Mouse (Mus musculus): ENCODE results near the gene Gad2. TPM values are rescaled to one million over a fixed set of nuclear protein-coding genes. Genes with fewer than 3 reads are reported as not detected.
A peak's percentile ranks its signal among the peaks of the same experiment; 100 is the strongest.

Gene Gad2
- polyA plus RNA-seq, 1 experiment, result 37.9 TPM

DNA sequence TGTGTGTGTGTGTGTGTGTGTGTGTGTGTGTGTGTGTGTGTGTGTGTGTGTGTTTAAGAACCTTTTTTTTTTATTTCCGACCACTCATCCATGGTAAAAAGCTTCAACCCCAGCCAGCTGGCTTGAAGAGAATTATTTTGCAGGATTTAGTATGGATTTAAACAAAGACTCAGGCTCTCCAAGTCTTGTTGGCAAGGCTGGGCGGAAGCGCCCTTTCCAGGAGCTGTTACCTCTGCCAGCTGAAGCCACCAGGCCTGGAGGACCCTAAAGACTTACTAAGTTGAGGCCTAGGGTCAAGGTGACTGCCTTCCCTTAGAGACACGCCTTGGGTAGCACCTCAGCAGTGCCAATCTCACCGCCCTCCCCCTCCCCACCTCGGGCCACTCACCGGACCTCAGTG lies 1.5 kb upstream of the Gad2 start:
- H3K4me3 ChIP-seq (ENCODE audit: insufficient read depth, low read length), result no peak overlapping the region
- TF ChIP-seq POLR2A (IDR thresholded peaks at IDR 0.05; ENCODE audit: extremely low read depth, insufficient read depth, low read length), result no peak
- TF ChIP-seq CTCF (IDR thresholded peaks at IDR 0.05; ENCODE audit: extremely low read depth, insufficient read depth, low read length), result no peak
- H3K4me1 ChIP-seq (ENCODE audit: control insufficient read depth, insufficient read depth, low read length), result no peaks in the 10 kb centered on the region; the same call in 1 of the 2 replicates
- H3K27ac ChIP-seq (ENCODE audit: insufficient read depth, low read length), result no peak overlapping the region

DNA sequence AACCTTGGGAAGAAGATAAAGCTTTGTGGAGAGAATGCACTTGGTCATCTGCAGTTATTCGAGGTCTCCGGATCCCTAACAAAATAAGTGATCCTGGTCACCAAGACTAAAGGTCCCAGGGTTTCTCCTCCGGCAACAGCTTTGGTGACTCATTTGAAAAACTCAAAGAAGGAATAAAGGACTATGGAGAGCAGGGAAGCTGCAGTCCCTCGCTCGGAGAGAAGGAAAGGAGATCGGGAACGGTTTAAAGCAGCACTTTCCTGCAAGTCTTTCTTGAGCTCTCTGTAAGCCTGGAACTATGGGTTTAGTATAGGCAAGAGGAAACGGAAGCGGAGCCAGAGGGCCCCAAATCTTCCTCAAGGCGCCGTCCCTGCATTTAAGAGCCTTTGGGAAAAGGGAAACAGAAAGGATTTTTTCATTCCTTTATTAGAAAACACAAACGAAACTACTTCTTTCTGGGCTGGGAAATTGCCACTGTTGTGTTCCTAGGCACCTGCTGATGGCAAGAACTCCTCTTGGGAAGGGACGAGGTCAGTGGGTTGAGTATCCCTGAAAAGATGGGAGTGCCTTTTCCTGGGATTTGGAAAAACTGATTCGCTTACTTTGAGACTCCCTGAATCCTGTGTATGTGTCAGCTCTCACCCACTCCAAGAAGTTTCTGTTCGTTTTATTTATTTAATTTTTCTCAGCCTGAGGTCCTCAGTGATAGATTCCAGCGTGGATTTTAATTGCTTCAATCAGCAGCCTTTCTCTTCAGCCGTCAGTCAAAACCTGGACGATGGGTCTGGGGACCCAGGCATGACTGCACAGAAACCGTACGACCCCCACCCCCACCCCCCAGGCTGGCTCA lies 802 bp upstream of the Gad2 start:
- peak overlapping the region; percentile 60; the same call in 1 of the 2 replicates for H3K27ac ChIP-seq (ENCODE audit: insufficient read depth, low read length)
- no peaks in the 10 kb centered on the region; the same call in 1 of the 2 replicates for H3K4me1 ChIP-seq (ENCODE audit: control insufficient read depth, insufficient read depth, low read length)
- no peak for TF ChIP-seq CTCF (IDR thresholded peaks at IDR 0.05; ENCODE audit: extremely low read depth, insufficient read depth, low read length)
- peak overlapping the region; percentile 40 for H3K4me3 ChIP-seq (ENCODE audit: insufficient read depth, low read length)

DNA sequence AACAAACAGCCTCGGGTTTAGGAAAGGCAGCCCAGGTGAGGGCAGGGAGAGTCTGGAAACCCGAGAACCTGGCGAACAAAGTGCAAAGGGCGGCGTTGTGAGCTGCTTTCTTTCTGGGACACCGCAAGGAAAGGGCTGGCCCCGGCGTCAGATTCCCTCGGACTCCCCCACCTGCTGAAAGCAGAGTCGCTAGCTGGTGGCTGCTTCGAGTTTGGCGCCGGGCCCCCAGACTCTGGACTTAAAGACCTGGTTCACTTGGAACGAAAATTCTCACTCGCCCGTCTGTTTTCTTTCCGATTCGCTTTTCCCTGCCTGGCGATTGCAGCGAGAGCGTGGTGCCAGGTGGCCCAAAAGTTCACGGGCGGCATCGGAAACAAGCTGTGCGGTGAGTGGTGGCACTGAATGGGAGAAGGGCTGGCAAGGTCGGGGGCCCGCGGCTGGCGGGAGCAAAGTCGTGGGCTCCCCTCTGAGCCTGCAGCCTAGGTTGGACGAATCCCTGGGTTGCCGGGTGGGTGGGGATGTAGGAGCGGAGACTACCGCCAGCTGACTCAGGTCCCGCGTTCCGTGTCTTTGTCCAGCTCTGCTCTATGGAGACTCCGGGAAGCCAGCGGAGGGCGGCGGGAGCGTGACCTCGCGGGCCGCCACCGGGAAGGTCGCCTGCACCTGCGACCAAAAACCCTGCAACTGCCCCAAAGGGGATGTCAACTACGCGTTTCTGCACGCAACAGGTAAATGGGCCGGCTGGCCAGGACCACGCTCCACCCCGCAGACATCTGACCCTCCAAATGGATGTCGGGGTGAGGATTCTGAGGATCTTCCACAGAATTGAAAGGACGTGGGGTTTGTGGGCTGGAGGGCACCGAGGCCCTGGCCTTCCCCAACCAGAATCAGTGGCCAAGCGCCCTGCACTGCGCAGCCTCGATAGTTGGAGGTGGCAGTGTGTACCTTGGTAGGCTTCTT lies 1.4 kb downstream of the Gad2 start:
- H3K4me1 ChIP-seq (ENCODE audit: control insufficient read depth, insufficient read depth, low read length), result no peaks in the 10 kb centered on the region; the same call in 1 of the 2 replicates
- TF ChIP-seq CTCF (IDR thresholded peaks at IDR 0.05; ENCODE audit: extremely low read depth, insufficient read depth, low read length), result no peak
- no peak for TF ChIP-seq POLR2A (IDR thresholded peaks at IDR 0.05; ENCODE audit: extremely low read depth, insufficient read depth, low read length)
- H3K27ac ChIP-seq (ENCODE audit: insufficient read depth, low read length), result peak overlapping the region; percentile 67; the same call in 1 of the 2 replicates
- H3K4me3 ChIP-seq (ENCODE audit: insufficient read depth, low read length), result peak overlapping the region; percentile 40

DNA sequence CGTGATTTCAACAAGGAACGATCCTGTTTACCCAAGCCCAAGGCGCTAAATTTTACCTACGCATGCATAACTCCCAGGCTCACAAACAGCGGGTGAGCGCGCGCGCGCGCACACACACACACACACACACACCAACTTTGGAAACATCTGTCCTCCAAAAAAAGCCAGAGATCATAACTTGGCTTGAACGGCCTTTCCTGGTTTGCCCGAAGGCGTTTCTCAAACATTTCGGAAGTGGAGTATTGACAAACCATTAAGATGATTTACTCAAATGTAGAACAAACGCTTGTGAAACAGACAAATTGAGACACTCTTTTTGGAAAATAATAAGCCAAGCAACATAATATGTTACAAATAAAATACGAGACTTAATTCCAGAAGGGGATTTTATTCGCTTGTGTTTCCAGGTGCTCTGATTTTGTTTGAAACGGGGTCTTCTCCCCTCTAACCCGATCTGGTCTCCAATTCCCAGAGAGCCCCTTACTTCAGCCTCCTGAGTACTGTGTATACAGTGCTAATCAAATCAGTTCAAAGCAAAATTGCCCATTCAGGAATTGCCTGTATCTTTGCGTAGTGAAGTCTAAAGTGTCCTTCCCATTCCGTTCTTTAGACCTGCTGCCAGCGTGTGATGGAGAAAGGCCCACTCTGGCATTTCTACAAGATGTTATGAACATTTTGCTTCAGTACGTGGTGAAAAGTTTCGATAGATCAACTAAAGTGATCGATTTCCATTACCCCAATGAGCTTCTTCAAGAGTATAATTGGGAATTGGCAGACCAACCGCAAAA lies 2.4 kb downstream of the Gad2 start:
- no peak for TF ChIP-seq POLR2A (IDR thresholded peaks at IDR 0.05; ENCODE audit: extremely low read depth, insufficient read depth, low read length)
- Histone ChIP-seq H3K27ac (ENCODE audit: insufficient read depth, low read length) (peak overlapping the region; percentile 37; the same call in 1 of the 2 replicates), H3K4me1 (ENCODE audit: control insufficient read depth, insufficient read depth, low read length) (no peaks in the 10 kb centered on the region; the same call in 1 of the 2 replicates), H3K4me3 (ENCODE audit: insufficient read depth, low read length) (peak overlapping the region; percentile 40)

DNA sequence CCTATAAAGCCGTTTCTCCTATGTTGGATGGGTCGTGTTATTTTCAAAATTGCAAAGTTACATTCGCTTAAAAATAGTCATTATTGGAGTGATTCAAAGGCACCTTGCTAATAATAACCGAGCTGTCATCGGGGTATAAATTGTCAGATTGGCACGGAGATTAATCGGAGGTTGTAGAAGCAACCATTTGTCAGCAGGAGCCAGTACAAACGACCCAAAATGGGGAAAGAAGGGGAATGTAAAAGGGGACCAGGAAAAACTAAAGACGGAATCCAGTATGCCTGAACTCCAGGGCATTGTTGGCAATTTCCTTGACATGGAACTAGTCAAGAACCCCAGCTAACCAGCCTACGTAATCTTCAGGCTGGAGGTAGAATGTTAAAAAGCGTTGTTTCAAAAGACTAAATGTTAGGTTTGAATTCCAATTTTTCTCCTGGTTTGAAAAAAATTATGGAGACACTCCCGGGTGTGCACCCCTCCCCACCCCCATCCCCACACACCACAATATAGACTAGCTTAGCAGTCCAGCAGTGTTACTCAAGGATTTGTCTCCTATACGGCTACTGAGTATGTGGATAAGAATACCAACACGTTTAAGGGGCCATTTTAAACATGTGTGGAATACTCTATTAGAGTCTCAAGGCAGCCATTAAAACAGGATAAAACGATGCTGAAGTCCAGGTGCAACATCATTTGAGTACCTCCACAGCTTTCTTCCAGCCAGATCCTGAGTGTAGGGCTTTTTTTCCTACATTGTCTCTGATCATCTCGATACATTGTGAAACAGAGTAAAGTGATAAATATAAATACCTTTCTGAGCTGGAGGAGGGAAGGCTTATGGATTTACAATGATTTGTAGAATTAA lies 3.3 kb downstream of the Gad2 start:
- TF ChIP-seq POLR2A (IDR thresholded peaks at IDR 0.05; ENCODE audit: extremely low read depth, insufficient read depth, low read length), result no peak
- TF ChIP-seq CTCF (IDR thresholded peaks at IDR 0.05; ENCODE audit: extremely low read depth, insufficient read depth, low read length), result no peak
- Histone ChIP-seq H3K4me1 (ENCODE audit: control insufficient read depth, insufficient read depth, low read length) (no peaks in the 10 kb centered on the region; the same call in 1 of the 2 replicates), H3K27ac (ENCODE audit: insufficient read depth, low read length) (no peak overlapping the region; the same call in 1 of the 2 replicates), H3K4me3 (ENCODE audit: insufficient read depth, low read length) (peak overlapping the region; percentile 40; the same call in 1 of the 2 replicates)

DNA sequence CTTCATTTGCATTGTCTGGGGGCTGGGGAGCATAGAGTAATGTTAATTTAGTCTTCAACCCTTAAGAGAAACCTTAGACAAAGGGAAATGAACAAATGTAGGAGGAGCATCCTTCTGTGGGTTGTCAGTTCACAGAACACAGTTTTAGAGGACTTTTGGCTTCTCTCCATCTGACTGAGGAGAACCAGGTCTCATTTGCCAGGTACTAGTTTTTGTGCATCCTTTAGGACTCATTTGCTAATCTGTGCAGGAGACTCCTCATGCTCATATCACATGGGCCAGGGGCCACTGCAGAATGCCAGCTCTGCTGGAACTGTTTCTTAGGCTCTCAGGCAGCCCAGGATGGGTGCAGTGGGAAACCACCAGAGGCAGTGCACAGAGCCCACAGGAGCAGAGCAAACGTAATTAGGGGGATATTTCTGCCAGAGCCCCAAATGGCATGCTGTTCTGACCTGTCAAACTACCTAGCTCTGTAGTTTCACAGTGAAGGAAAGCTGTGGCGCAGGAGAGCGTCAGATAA lies 5.2 kb downstream of the Gad2 start:
- Histone ChIP-seq H3K4me1 (ENCODE audit: control insufficient read depth, insufficient read depth, low read length) (no peaks in the 10 kb centered on the region), H3K27ac (ENCODE audit: insufficient read depth, low read length) (no peak overlapping the region), H3K4me3 (ENCODE audit: insufficient read depth, low read length) (peak overlapping the region; percentile 16; the same call in 1 of the 2 replicates)
- no peak for TF ChIP-seq POLR2A (IDR thresholded peaks at IDR 0.05; ENCODE audit: extremely low read depth, insufficient read depth, low read length)
- no peak for TF ChIP-seq CTCF (IDR thresholded peaks at IDR 0.05; ENCODE audit: extremely low read depth, insufficient read depth, low read length)

DNA sequence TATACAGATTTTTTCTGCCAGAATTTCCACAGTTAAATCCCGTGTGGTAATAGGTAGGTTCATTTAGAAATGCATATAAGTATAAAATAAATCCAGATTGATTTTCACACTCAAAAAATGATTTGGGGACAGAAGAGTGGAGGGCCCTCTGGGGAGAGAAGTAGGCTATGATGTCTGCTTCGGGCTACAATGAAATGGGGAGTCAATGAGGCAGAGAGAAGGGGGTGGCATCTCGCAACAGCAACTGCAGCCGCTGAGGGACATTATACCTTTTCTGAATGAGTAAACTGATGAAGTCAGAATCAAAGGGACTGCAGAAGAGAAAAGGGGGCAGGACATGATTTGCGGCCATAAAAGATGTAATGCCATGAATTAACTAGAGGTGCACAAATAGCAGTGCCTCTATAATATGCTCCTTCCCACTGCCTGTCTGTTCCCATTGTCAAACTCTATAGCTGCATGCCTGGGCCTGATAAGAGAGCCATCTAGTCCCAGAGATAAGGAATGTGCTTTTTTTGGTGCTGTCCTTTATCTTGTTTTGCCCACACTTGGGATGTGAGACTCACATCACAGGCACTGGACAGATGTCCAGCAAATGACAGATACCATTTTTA lies 5.9 kb downstream of the Gad2 start:
- TF ChIP-seq POLR2A (IDR thresholded peaks at IDR 0.05; ENCODE audit: extremely low read depth, insufficient read depth, low read length) (no peak), CTCF (IDR thresholded peaks at IDR 0.05; ENCODE audit: extremely low read depth, insufficient read depth, low read length) (no peak)
- Histone ChIP-seq H3K27ac (ENCODE audit: insufficient read depth, low read length) (no peak overlapping the region), H3K4me1 (ENCODE audit: control insufficient read depth, insufficient read depth, low read length) (no peaks in the 10 kb centered on the region), H3K4me3 (ENCODE audit: insufficient read depth, low read length) (no peak overlapping the region; the same call in 1 of the 2 replicates)

DNA sequence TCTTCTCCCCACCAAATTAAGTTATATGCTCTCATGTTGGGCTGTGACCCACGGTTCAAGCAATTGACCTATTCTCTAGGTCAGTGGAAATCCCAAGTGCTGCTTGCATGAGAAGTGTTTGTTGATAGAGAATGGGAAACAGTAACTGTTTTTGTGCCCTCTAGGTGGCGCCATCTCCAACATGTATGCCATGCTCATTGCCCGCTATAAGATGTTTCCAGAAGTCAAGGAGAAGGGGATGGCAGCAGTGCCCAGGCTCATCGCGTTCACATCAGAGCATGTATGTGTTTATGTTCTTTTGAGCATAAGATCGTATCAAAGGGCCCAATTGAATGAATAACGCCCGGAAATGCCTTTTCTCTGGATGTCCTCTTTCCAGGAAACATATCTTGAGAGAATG lies 12.8 kb downstream of the Gad2 start:
- Histone ChIP-seq H3K27ac (ENCODE audit: insufficient read depth, low read length) (no peak overlapping the region), H3K4me1 (ENCODE audit: control insufficient read depth, insufficient read depth, low read length) (no peaks in the 10 kb centered on the region), H3K4me3 (ENCODE audit: insufficient read depth, low read length) (no peak overlapping the region)
- peak; percentile 32; the same call in 1 of the 2 replicates for TF ChIP-seq CTCF (IDR thresholded peaks at IDR 0.05; ENCODE audit: extremely low read depth, insufficient read depth, low read length)
- TF ChIP-seq POLR2A (IDR thresholded peaks at IDR 0.05; ENCODE audit: extremely low read depth, insufficient read depth, low read length), result no peak
